Mouse (Mus musculus) thymus, adult 2 months (tissue): ENCODE measurements around the gene Fer1l5. TPM values are rescaled to one million over a fixed set of nuclear protein-coding genes. Genes with fewer than 3 reads are reported as not detected.

Experiments
- DNase-seq: peaks from one replicate; pipeline ENCODE4 v3.0.0; 2021
- H3K27ac ChIP-seq: fragments of 200-500 bp; 2 replicates; pipeline ENCODE4 v1.5.1; 2012; ENCODE audit warnings: low read length, control low read depth; ENCODE audit not compliant: control insufficient read depth, insufficient read depth
- H3K27me3 ChIP-seq: fragments of 200-500 bp; 2 replicates; pipeline ENCODE4 v1.6.1; 2012; ENCODE audit warnings: mild to moderate bottlenecking, low read length, moderate library complexity, mixed read lengths; ENCODE audit not compliant: control insufficient read depth, insufficient read depth
- H3K36me3 ChIP-seq: fragments of 200-500 bp; 2 replicates; pipeline ENCODE4 v1.6.1; 2012; ENCODE audit warnings: mild to moderate bottlenecking, low read length, moderate library complexity; ENCODE audit not compliant: control insufficient read depth, insufficient read depth
- H3K4me1 ChIP-seq: fragments of 200-500 bp; replicated peaks from 2 replicates; pipeline ENCODE4 v1.6.1; 2012; ENCODE audit warnings: low read length; ENCODE audit not compliant: control insufficient read depth, insufficient read depth
- H3K4me3 ChIP-seq: fragments of 200-500 bp; 2 replicates; pipeline ENCODE4 v1.5.1; 2012; ENCODE audit warnings: mild to moderate bottlenecking, low read length, control low read depth, moderate library complexity; ENCODE audit not compliant: control insufficient read depth, insufficient read depth
- CTCF ChIP-seq: fragments of 200-500 bp; IDR thresholded peaks from 2 replicates; pipeline ENCODE4 v1.5.1; 2012; ENCODE audit warnings: mild to moderate bottlenecking, control low read depth, low read length, moderate library complexity, borderline replicate concordance; ENCODE audit not compliant: control insufficient read depth, poor library complexity, insufficient read depth; ENCODE audit errors: extremely low read depth
- POLR2A ChIP-seq: fragments of 200-500 bp; IDR thresholded peaks from 2 replicates; pipeline ENCODE4 v1.6.1; 2012; ENCODE audit warnings: mild to moderate bottlenecking, low read length, control low read depth, moderate library complexity; ENCODE audit not compliant: control insufficient read depth, poor library complexity, insufficient read depth; ENCODE audit errors: extremely low read depth
- WGBS: fragments of 180-500 bp; shearing (Covaris S2); methylation state at CpG from one replicate; pipeline ENCODE4 v1.1.7; 2018; 5-methylcytosine and 5-hydroxymethylcytosine counted together
- polyA plus RNA-seq: library from polyadenylated mRNA; depleted of rRNA; stranded (reverse); fragments of >200 nt; gene quantifications from 2 replicates; pipeline ENCODE4 v1.2.3, GENCODE M21; 2012; rRNA removed

Gene Fer1l5
- 0.04 and 0.08 TPM in 2 replicates for polyA plus RNA-seq

DNA sequence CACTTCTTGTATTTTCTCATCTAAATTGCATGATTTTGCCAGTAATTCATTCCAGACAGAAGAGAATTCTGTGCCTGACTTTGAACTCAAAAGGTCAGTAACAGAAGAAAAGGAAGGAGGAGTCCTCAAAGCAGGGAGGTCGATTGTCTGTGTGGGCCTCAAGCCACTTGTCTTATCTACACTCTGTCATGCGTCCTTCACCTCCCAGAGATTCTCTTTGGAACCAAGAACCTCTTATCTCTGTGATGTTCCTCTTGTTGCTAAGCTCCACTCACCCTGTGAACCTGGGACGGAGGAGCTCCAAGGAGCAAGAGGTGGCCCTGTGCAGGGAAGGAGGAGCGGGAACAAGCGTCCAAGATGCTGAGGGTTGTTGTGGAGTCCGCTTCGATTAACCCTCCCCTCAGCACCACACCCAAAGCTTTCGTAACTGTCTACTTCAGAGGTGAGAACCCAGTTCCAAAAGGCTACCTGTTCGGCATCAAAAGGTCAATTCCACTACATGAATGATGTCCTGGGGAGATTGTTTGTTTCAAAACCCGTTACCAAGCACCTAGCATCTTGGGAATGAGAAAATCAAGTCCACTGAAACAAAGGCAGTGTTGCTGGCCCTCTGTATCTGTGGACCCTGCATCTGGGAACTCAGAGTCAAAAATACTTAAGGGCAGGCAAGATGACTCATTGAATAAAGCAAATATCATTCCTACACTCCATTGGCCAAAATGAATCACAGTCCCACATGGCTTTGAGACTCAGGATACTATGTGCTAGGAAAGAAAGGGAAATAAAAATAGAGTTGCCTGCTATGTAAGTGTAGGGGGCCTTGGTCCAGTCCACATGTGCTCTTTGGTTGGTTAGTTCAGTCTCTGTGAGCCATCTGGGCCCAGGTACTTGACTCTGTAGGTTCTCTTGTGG lies at the start of gene Fer1l5:
Gene Fer1l5, plus strand, starts transcription at position 358 of the 912 bp plus-strand sequence.
- no peak for DNase-seq
- 93% methylated on average over 10 of the region's 10 CpGs for WGBS
- TF ChIP-seq POLR2A (no peak), CTCF (no peak)
- no peaks in the 10 kb centered on the region for H3K27me3 ChIP-seq
- no peaks in the 10 kb centered on the region for H3K36me3 ChIP-seq
- H3K4me3 ChIP-seq: no peak within 1 kb of the TSS
- peaks cover 11% of the 10 kb centered on the region for H3K4me1 ChIP-seq
- no peak within 1 kb of the TSS for H3K27ac ChIP-seq

DNA sequence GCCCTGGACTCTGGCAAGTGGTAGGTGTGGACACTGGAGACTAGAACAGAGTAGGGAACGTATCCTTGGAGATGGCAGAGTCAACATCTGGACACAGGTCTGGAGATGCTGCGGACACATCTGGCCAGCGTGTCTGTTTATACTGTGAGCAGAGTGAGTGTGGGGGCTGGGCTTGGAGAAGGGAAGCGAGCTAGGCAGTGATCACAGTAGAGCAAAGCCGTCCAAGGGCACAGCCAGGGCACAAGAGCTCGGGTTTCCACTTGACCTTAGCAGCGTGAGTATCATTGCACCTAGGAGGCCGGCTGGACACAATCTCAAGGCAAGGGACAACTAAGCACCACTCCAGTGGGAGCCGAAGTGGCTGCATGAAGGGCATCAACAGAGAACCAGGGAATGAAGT lies 49.0 kb upstream of the Fer1l5 start:
- DNase-seq: no peak
- no peaks in the 10 kb centered on the region for H3K4me1 ChIP-seq
- TF ChIP-seq POLR2A (no peak), CTCF (no peak)
- no peak overlapping the region for H3K27ac ChIP-seq
- H3K4me3 ChIP-seq: no peak overlapping the region
- H3K36me3 ChIP-seq: peaks cover 15% of the 10 kb centered on the region; the same call in 1 of the 2 replicates
- WGBS: 89% methylated on average over 9 of the region's 9 CpGs
- no peaks in the 10 kb centered on the region for H3K27me3 ChIP-seq

DNA sequence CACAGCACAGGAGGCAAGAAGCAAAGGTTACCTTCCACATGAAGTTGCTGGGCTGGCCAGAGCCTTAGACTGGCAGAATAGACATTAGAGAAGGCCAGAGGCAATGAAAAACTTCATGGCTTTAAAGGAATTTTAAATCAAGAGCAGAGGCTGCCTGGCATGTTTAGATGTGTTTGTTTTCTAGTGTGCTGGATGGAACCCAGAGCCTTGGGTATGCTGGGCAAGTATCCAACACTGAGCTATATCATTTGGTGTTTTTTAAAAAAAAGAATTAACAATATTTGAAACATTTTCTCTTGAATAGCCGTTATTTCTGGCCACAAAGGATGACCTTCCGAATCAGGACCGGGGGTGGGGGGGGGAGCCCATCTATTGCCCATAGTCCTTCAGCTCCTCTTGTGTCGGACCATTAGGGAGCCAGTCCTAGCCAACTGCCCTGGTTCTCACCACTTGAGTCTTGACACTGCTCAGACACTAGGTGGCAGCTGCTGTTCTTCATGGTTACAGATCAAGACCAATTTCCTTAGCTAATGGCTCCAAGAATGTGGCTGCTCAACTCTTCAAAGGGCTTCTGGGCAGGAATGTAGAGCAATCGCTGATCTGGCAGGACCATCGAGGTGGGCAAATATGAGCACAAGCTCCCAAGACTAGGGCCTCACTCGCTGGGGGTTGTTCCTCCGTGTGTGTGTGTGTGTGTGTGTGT lies 48.2 kb upstream of the Fer1l5 start:
- Histone ChIP-seq H3K36me3 (peaks cover 13% of the 10 kb centered on the region; the same call in 1 of the 2 replicates), H3K4me3 (no peak overlapping the region), H3K4me1 (no peaks in the 10 kb centered on the region), H3K27me3 (no peaks in the 10 kb centered on the region), H3K27ac (no peak overlapping the region)
- WGBS: 47% methylated on average over 8 of the region's 8 CpGs
- DNase-seq: peak; percentile 33
- TF ChIP-seq CTCF (peak; percentile 11; the same call in 1 of the 2 replicates), POLR2A (no peak)

DNA sequence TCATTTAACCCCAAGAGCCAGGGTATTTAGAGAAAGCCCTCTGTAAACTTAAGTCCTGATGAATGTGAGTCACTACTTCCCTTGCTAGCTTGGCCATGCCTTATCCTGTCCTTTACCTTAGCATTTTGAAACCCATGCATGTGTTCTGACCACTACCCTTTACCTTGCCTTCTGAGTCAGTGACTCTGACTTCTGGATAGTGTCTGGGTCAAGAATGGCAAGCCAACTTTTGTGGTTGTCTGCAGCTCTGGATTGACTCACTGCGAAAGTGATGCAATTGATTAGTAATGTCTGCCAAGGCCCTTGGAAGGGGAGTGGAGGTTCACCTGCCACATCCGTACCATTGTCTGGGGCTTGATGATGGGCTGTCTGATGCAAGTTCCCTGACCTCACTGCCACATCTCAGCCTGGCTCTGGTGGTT lies 46.2 kb upstream of the Fer1l5 start:
- Histone ChIP-seq H3K4me3 (no peak overlapping the region), H3K36me3 (no peaks in the 10 kb centered on the region), H3K27ac (no peak overlapping the region), H3K4me1 (no peaks in the 10 kb centered on the region), H3K27me3 (no peaks in the 10 kb centered on the region)
- no peak for DNase-seq
- TF ChIP-seq CTCF (no peak), POLR2A (no peak)
- WGBS: 96% methylated on average over 2 of the region's 2 CpGs

DNA sequence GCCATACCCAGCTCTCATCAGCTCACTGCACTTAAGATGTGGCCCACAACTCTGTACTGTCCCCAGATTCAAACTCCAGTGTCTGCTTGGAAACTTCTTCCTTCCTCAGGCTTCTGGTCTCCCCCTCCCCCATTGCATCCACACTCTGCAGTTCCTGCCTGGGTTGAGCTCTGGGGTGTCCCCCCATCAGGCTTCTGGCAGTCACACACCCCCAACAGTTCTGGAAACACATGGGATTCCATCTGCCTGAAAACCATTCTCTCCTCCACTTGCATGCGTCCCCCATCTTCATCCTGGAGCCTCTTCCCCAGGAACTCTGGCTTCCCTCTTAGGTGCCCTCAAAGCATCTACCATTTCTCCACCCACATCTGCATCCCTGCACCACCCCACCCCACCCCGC lies 45.3 kb upstream of the Fer1l5 start:
- no peak for TF ChIP-seq POLR2A
- no peak for TF ChIP-seq CTCF
- no peak overlapping the region for H3K4me3 ChIP-seq
- no peaks in the 10 kb centered on the region for H3K4me1 ChIP-seq
- H3K27me3 ChIP-seq: no peaks in the 10 kb centered on the region
- no peak for DNase-seq
- no peaks in the 10 kb centered on the region for H3K36me3 ChIP-seq
- H3K27ac ChIP-seq: no peak overlapping the region
- whole genome bisulfite sequencing: 96% methylated on average over 2 of the region's 2 CpGs

DNA sequence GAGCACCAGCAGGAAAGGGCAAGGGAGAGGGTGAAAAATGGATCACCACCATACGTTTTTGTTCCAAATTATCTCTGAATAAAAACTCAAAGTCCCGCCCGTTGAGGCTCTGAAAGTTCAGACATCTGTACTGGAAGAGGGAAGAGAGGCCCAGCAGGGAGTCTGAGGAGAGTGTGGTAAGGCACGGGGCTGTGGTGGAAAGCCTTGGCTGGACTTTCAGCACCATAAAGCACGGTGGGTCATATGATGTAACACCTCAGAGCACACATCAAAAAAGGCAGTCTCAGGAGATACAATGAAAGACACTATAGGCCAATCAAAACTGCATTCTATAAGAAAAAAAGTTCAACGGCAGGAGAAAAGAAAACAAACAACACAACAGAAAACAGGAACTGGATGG lies 40.3 kb upstream of the Fer1l5 start:
- no peak overlapping the region for H3K27ac ChIP-seq
- H3K4me3 ChIP-seq: no peak overlapping the region
- H3K4me1 ChIP-seq: no peaks in the 10 kb centered on the region
- no peak for TF ChIP-seq POLR2A
- no peak for TF ChIP-seq CTCF
- 87% methylated on average over 6 of the region's 6 CpGs for WGBS
- DNase-seq: no peak
- H3K36me3 ChIP-seq: peaks cover 16% of the 10 kb centered on the region
- no peaks in the 10 kb centered on the region for H3K27me3 ChIP-seq
